Mouse (Mus musculus): ENCODE measurements around the gene Lipo1. TPM values are rescaled to one million over a fixed set of nuclear protein-coding genes. Genes with fewer than 3 reads are reported as not detected.

Lipo1 gene
- polyA plus RNA-seq (2015; fragmentation: Nextera tagmentation; extraction: Ambion mirVana) = not detected in 2 replicates

DNA sequence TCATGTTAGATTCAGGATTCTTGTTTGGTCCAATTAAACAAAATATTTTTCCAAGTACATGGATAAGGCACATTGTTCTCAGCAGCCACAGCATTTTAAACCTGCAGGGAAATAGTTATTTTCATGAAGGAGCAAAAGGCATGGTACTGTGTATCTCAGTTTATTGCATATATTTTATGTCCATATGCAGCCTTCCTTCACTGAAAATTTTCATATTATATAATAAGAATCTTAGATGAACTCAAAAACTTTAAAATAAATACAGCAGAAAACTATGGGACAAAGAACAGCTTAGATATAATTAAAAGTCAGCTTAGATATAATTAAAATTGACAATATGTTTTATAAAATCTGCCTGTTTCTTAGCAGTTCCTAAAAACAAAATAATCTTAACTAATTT is at the start of gene Lipo1:
Gene Lipo1 (minus strand): TSS at position 101 of the 400 bp plus-strand sequence.

DNA sequence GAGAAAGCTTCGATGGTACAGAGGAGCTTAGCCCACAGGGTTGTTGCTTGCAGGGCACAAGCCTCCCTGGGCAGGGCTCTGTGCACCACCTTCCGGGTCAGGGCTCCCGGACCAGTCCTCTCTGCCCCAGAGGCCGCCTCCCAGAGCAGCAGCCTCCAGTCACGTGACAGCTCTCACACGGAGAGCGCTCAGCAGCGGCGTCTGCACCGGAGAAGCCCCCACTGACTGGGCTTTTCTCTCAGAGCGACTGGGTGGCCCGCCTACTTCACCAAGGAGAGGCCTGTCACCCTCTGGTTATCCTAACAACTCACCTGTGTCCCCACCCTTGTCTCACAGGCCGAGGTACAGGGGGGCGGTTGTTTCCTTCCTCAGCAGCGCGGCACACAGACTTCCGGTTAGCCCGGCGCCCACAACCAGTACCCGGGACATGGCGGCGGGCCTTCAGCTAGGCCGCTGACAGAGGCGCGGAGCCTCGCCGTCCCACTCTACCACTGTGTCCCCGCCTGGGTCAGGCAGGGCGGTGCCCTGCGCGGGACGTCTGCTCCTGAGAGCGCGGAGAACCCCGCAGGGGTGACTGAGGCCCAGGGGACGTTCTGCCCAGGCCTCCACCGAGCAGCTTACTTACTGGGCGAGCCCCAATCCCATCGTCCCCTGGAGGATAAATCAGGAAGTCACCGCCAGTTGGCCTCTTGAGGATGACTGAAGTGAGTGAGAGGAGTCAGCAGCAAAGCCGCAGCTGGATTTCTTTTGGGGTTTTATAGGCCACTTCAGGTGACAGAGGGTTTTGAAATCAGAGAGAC is 25.8 kb downstream of the Lipo1 start, which contains the start of gene Lipo3:
Gene Lipo3 (minus strand): TSS at position 665 of the 800 bp plus-strand sequence.

DNA sequence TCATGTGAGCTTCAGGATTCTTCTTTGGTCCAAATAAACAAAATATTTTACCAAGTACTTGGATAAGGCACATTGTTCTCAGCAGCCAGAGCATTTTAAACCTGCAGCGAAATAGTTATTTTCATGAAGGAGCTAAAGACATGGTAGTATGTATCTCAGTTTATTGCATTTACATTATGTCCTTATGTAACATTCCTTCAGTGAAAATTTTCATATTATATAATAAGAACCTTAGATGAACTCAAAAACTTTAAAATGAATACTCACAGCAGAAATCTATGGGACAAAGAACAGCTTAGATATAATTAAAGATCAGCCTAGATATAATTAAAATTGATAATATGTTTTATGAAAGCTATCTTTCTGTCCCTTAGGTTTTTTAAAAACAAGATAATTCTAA is 36.0 kb downstream of the Lipo1 start, which contains the start of gene Lipo2:
Gene Lipo2 (minus strand): TSS at position 101 of the 400 bp plus-strand sequence.

Other genes starting within 250 kb of the Lipo1 start
- gene Gm8978, start 162.2 kb downstream of the Lipo1 start, polyA plus RNA-seq (2015; fragmentation: Nextera tagmentation; extraction: Ambion mirVana) = not detected in 2 replicates
- gene Lipo2, start 36.1 kb downstream of the Lipo1 start, polyA plus RNA-seq (2015; fragmentation: Nextera tagmentation; extraction: Ambion mirVana) = 0.14 and 0.28 TPM in 2 replicates
- 6.1 and 6.7 TPM in 2 replicates for gene Lipo3, start 25.5 kb downstream of the Lipo1 start, polyA plus RNA-seq (2015; fragmentation: Nextera tagmentation; extraction: Ambion mirVana)
- 0.10 TPM in 1 of 2 replicates, not detected in the other for gene Lipf, start 173.7 kb upstream of the Lipo1 start, polyA plus RNA-seq (2015; fragmentation: Nextera tagmentation; extraction: Ambion mirVana)
- gene Lipk, start 220.8 kb upstream of the Lipo1 start, polyA plus RNA-seq (2015; fragmentation: Nextera tagmentation; extraction: Ambion mirVana) = 0.83 TPM in 1 of 2 replicates, not detected in the other

Measured in skeletal muscle tissue, postnatal 0 days (tissue).